Mouse (Mus musculus): ENCODE results near the gene D430042O09Rik.

DNA sequence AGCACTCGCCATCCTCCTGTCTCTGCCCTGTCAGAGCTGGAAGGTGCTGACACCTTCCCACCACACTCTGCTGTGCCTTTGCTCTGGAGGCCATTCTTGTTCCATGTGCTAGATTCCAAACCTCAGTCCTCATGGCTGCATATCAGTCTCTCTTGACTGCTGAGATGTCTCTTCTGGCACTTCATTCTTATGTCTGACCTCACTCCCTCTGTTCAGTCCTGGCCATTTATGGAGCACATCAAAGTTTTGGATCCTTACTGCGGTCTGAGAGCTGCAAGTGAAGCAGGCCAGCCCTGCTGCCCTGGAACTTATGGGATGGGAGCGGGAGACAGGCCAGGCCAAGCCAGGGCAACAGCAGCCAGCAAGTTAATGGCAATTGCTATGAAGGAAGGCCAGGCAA is 56.7 kb downstream of the D430042O09Rik start:
- no peak for TF ChIP-seq CTCF (IDR thresholded peaks at IDR 0.05; ENCODE audit: borderline replicate concordance, insufficient read depth, low read length)
- no peak for TF ChIP-seq POLR2A (IDR thresholded peaks at IDR 0.05; ENCODE audit: low read depth, low read length)
